Mouse (Mus musculus) midbrain, embryonic 15.5 days (tissue): ENCODE measurements around the gene Efcc1. TPM values are rescaled to one million over a fixed set of nuclear protein-coding genes. Genes with fewer than 3 reads are reported as not detected.

Source experiments
- ATAC-seq: fragments of 200-750 bp; cut with Nextera tagmentation; replicated peaks from 2 replicates; pipeline ENCODE4 v1.8.0; 2017; ENCODE audit warnings: moderate TSS enrichment
- H3K27ac ChIP-seq: fragments of 300-500 bp; sonication (generic); 2 replicates; pipeline ENCODE4 v1.5.1; 2015; ENCODE audit warnings: mild to moderate bottlenecking, inconsistent platforms
- H3K27me3 ChIP-seq: fragments of 300-500 bp; sonication (generic); replicated peaks from 2 replicates; pipeline ENCODE4 v1.6.1; 2015; ENCODE audit warnings: inconsistent platforms
- H3K36me3 ChIP-seq: fragments of 300-500 bp; sonication (generic); replicated peaks from 2 replicates; pipeline ENCODE4 v1.6.1; 2015; ENCODE audit warnings: inconsistent platforms
- H3K4me1 ChIP-seq: fragments of 300-500 bp; sonication (generic); 2 replicates; pipeline ENCODE4 v1.6.1; 2015; ENCODE audit warnings: inconsistent platforms
- H3K4me2 ChIP-seq: fragments of 300-500 bp; sonication (generic); 2 replicates; pipeline ENCODE4 v1.6.1; 2015; ENCODE audit warnings: inconsistent platforms, mild to moderate bottlenecking, moderate library complexity
- H3K4me3 ChIP-seq: fragments of 300-500 bp; sonication (generic); 2 replicates; pipeline ENCODE4 v1.5.1; 2015; ENCODE audit warnings: mild to moderate bottlenecking, inconsistent platforms
- H3K9ac ChIP-seq: fragments of 300-500 bp; sonication (generic); 2 replicates; pipeline ENCODE4 v1.6.1; 2015; ENCODE audit warnings: mild to moderate bottlenecking, inconsistent platforms
- H3K9me3 ChIP-seq: fragments of 300-500 bp; sonication (generic); 2 replicates; pipeline ENCODE4 v1.6.1; 2016; ENCODE audit warnings: inconsistent platforms
- WGBS: fragments of 180-500 bp; shearing (Covaris S2); methylation state at CpG from one replicate; pipeline ENCODE4 v1.1.7; 2015; ENCODE audit warnings: mixed read lengths; 5-methylcytosine and 5-hydroxymethylcytosine counted together
- polyA plus RNA-seq: library from polyadenylated mRNA; unstranded; fragments of >200 nt; fragmentation: Nextera tagmentation; extraction: Ambion mirVana; gene quantifications from 2 replicates; pipeline ENCODE4 v1.2.1, GENCODE M21; 2015

The Efcc1 gene
- polyA plus RNA-seq, 1 experiment from 2014 or later, result 5.4 TPM

DNA sequence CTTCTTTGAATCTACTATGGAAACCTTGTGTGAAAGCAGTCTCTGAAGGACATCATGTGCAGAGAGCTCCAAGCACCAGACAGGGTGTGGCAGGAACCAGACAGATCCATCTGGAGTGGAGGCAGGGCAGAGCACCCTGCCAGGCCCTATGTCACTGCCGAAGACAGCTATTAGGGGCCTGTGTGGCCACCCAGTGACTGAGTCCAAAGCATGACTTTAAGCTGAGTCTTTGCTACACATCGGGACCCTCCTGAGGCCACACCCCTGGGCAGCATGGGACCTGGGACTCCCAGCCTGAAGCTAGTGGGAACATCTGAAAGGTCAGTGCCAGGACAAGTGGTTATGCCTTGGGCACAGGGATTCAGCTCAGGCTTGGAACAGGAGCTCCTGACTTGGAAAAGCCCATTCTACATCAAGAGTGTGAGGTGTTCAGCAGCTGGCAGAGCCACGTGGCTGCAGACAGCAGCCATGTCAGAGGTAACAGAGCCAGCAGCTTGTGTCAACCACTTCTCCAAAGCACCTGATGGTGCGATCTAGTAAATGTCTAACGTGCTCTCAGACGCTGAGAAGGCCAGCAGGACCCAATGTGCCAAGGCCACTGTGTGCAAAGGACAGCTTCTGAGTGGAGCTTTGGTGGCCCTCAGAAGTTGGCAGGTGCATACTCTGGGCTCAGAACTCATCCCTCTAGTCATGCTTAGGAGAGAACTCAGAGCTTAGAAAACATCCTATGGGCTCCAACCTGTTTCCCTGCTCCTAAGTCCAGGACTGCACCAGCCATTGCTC is 56.6 kb downstream of the Efcc1 start:
- peaks cover 9% of the 10 kb centered on the region for H3K4me1 ChIP-seq
- no peak overlapping the region for H3K4me2 ChIP-seq
- H3K9me3 ChIP-seq, result no peaks in the 10 kb centered on the region
- no peak for ATAC-seq
- no peak overlapping the region for H3K4me3 ChIP-seq
- no peak overlapping the region for H3K9ac ChIP-seq
- no peaks in the 10 kb centered on the region for H3K27me3 ChIP-seq
- H3K36me3 ChIP-seq, result peaks cover 6% of the 10 kb centered on the region; the same call in 1 of the 2 replicates
- H3K27ac ChIP-seq, result no peak overlapping the region
- WGBS, result 90% methylated on average over 6 of the region's 6 CpGs

DNA sequence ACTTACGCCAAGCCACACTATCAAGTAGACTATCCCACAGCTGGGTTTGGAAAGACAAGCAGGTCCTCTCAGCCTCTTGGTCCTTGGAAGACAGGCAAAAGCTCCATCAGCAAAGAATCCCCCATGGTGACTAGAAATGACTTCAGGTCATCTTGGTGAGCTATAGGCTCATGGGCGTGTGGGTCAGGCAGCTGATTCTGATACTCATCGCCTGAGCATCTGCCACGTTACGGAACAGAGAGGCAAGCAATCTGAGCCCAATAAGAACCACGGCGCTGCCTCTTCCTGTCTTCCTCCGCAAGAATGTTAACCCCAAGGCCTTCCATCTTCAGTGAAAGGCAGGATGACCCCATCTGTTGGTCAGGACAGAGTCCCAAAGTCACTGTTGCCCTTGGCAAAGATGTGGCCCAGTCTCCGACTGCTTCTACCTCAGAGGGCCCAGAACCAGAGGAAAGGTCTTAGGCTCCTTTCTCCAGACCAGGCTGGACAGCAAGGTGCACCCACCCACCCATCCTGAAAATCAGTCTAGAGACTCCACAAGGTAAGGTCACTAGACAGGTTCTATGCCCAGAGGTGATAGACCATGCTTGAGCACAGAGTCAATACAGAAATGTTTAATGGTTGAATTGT is 57.7 kb downstream of the Efcc1 start:
- peaks cover 9% of the 10 kb centered on the region for H3K4me1 ChIP-seq
- no peak overlapping the region for H3K4me3 ChIP-seq
- no peaks in the 10 kb centered on the region for H3K9me3 ChIP-seq
- H3K27ac ChIP-seq, result no peak overlapping the region
- 95% methylated on average over 9 of the region's 9 CpGs for WGBS
- H3K27me3 ChIP-seq, result no peaks in the 10 kb centered on the region
- ATAC-seq, result no peak
- H3K36me3 ChIP-seq, result peaks cover 9% of the 10 kb centered on the region; the same call in 1 of the 2 replicates
- H3K9ac ChIP-seq, result no peak overlapping the region
- no peak overlapping the region for H3K4me2 ChIP-seq

DNA sequence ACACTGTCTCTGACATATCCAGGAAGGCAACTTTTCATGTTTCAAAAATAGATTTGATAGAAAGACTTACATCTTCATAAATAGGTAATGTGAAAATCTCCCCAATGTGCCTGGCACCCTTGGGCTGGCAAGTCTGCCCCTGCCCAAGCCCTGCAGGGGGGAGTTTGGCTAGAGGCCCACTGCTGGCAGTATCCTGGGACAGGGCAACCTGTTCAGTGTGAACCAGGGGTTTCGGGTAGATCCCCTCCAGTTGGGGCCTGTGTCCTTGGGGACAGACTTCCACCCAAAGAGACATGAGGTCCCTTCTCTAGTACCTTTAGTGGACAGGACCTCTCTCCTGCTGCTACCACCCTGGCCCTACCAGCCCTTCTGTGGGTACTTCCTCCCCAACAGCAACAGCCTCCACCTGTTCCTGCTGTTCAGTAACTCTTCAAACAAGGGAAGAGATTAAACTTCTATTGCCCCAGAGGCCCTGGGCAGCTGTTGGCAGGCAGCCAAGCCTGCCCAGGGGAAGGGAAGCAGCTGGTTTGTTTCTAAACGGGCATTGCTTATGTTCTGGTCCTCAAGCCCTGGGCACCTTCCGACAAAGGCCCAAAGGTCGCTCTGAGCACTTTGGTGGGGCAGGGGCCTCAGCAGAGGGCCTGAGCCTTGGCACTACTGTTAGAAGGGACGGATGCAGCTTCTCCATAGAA is 58.4 kb downstream of the Efcc1 start:
- H3K9me3 ChIP-seq, result no peaks in the 10 kb centered on the region
- H3K9ac ChIP-seq, result no peak overlapping the region
- H3K27ac ChIP-seq, result 0 out of 2 replicates have a peak overlapping the region, but pooled peaks have one; percentile 31
- ATAC-seq, result no peak
- H3K4me3 ChIP-seq, result no peak overlapping the region
- peaks cover 9% of the 10 kb centered on the region for H3K4me1 ChIP-seq
- peaks cover 9% of the 10 kb centered on the region; the same call in 1 of the 2 replicates for H3K36me3 ChIP-seq
- 49% methylated on average over 5 of the region's 5 CpGs for WGBS
- H3K4me2 ChIP-seq, result no peak overlapping the region
- H3K27me3 ChIP-seq, result no peaks in the 10 kb centered on the region

DNA sequence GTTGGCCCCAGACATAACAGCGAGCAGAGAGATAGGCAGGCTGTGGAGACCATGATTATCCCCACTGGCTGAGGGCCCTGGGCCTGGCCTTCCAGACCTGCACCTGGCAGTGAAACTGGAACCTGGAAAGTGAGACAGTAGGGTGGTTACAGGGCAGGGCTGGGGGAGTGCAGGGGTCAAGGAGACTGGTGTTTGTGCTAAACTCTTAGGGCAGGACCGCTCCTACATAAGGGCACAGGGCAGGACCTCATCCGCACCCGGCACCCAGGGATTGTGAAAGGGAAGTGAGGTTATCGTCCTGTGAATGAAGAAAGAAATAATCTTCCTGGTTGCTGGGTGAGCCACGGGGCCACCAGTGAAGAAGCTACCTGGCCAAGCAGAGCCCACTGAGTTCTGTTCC is 59.1 kb downstream of the Efcc1 start:
- no peak overlapping the region for H3K4me2 ChIP-seq
- peaks cover 9% of the 10 kb centered on the region; the same call in 1 of the 2 replicates for H3K36me3 ChIP-seq
- no peak overlapping the region for H3K9ac ChIP-seq
- peaks cover 9% of the 10 kb centered on the region for H3K4me1 ChIP-seq
- WGBS, result 94% methylated on average over 6 of the region's 6 CpGs
- no peak for ATAC-seq
- no peaks in the 10 kb centered on the region for H3K9me3 ChIP-seq
- no peaks in the 10 kb centered on the region for H3K27me3 ChIP-seq
- no peak overlapping the region for H3K4me3 ChIP-seq
- H3K27ac ChIP-seq, result no peak overlapping the region

DNA sequence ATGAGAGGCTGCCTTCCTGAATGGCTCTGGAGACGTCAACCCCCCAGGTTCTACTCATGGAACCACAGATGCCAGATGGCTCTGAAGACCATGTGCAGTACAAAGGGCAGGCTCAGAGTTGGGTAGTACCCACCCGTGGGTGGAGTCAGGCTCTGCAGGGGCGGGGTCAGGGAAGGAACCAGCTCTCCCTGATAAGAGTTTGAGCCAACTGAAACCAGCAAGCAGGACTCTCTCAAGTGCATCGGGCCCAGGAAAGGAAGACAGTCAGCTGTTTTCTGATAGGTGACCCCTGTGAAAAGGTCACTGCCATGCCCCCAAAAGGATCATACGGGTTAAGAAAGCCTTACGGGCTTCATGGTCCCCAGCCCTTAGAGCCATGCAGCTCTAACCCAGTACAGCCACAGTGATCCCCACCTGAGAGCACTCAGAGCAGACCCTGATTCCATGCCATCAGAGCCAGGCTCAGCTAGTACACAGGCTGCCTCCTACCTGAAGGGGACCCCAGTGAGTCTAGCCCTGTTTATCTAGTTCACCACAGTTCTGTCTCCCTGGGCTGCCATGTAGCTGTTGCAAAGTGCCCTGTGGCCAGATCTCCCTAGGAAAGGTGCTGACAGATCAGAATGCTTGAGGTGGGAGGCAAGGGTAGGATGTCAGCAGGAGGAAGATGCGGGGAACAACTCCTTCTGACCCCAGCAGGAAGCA is 60.3 kb downstream of the Efcc1 start:
- ATAC-seq, result no peak
- Histone ChIP-seq H3K4me3 (no peak overlapping the region), H3K4me2 (no peak overlapping the region), H3K27ac (no peak overlapping the region), H3K9me3 (no peaks in the 10 kb centered on the region), H3K4me1 (peaks cover 9% of the 10 kb centered on the region), H3K27me3 (no peaks in the 10 kb centered on the region), H3K36me3 (peaks cover 9% of the 10 kb centered on the region; the same call in 1 of the 2 replicates), H3K9ac (no peak overlapping the region)
- 79% methylated on average over 7 of the region's 7 CpGs for WGBS

DNA sequence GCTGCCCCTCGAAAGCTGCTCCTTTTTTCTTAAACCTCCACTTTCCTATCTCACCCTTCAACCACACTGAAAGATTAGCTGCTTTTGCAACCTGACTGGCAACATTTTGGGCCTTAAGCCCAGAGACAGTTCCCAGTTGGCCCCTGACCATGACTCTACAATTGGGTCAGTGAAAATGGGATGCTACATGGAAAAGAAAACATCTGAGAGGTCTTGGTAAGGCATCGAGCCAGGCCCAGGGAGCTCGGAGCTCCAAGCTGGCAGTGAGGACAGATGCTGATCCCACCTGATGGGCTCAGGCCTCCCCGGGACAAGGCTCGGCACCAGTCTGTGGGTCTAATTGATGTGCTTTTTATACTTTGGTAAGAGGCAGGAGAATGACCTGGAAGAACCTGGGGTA is 61.2 kb downstream of the Efcc1 start:
- peaks cover 9% of the 10 kb centered on the region; the same call in 1 of the 2 replicates for H3K36me3 ChIP-seq
- no peaks in the 10 kb centered on the region for H3K9me3 ChIP-seq
- H3K4me1 ChIP-seq, result peaks cover 9% of the 10 kb centered on the region
- H3K4me2 ChIP-seq, result no peak overlapping the region
- no peak overlapping the region for H3K27ac ChIP-seq
- WGBS, result 94% methylated on average over 5 of the region's 5 CpGs
- H3K9ac ChIP-seq, result no peak overlapping the region
- no peak for ATAC-seq
- no peaks in the 10 kb centered on the region for H3K27me3 ChIP-seq
- no peak overlapping the region for H3K4me3 ChIP-seq

DNA sequence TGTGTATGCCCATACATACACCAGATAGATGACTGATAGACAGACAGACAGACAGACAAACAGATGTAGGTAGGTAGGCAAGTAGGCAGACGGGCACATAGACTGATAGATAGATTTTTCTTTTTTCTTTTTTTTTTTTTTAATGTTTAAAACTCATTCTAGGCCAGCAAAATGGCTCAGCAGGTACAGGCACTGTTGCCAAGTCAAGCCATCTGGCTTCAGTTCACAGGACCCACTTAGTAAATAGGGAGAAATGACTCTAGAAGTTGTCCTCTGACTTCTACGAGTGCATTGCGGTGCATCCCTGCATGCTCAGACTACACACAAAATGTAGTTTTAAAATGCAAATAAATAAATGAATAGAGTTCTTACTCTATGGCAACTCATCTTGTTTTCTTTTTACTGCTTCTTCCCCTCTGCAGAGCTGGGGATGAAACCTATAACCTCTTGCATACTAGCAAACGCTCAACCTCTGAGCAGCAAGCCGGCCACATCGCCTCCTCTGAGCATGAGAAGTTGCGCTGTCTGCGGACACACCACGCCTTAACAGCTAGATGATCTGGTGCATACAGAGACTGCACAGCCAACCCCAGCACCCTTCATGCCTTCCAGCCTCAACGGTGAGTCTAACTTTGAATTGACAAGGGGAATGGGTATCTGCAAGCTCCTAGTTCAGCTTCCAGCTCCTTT is 63.3 kb downstream of the Efcc1 start:
- no peaks in the 10 kb centered on the region for H3K9me3 ChIP-seq
- H3K27me3 ChIP-seq, result no peaks in the 10 kb centered on the region
- WGBS, result 95% methylated on average over 10 of the region's 10 CpGs
- peaks cover 8% of the 10 kb centered on the region for H3K4me1 ChIP-seq
- no peak overlapping the region for H3K4me2 ChIP-seq
- H3K9ac ChIP-seq, result no peak overlapping the region
- H3K27ac ChIP-seq, result no peak overlapping the region
- no peak for ATAC-seq
- H3K4me3 ChIP-seq, result no peak overlapping the region
- H3K36me3 ChIP-seq, result peaks cover 9% of the 10 kb centered on the region; the same call in 1 of the 2 replicates

DNA sequence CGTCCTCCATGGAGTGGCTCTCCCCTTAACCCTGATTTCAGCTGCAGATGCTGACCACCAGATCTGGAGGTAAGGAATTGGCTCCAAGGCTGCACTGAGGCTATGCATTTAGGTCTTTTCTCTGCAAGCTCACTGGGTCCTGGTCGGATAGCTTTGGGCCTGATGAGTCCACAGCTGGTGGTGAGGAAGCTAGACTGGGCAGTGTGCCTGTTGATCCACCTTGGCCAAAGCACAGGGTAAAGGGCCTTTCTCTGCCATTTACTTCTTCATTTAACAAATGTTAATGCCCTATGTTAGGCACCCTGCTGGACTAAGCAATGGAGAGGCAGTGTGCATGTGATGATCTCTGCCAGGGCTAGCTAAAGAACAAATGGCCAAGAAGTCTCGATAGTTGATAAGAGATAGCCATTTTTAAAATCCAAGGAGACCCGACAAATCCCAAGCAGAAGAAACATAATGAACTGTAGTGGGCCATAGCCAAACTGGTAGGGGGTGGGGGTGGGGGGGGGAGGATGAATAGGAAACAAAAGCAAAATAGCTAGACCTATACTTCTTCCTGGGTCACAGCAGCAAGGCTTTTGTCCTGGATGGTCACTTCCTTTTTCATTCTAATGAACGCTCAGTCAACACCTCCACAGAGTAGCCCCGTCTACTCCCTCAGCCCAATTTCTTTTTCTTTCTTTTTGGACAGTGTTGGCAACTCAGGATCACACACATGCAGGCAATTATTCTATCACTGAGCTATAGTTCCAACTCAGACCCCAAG is 64.9 kb downstream of the Efcc1 start:
- H3K27ac ChIP-seq, result no peak overlapping the region
- no peak overlapping the region for H3K4me3 ChIP-seq
- 60% methylated on average over 6 of the region's 6 CpGs for WGBS
- H3K4me2 ChIP-seq, result no peak overlapping the region
- H3K9ac ChIP-seq, result no peak overlapping the region
- no peaks in the 10 kb centered on the region for H3K4me1 ChIP-seq
- H3K9me3 ChIP-seq, result no peaks in the 10 kb centered on the region
- no peaks in the 10 kb centered on the region for H3K27me3 ChIP-seq
- peaks cover 9% of the 10 kb centered on the region; the same call in 1 of the 2 replicates for H3K36me3 ChIP-seq
- ATAC-seq, result no peak

DNA sequence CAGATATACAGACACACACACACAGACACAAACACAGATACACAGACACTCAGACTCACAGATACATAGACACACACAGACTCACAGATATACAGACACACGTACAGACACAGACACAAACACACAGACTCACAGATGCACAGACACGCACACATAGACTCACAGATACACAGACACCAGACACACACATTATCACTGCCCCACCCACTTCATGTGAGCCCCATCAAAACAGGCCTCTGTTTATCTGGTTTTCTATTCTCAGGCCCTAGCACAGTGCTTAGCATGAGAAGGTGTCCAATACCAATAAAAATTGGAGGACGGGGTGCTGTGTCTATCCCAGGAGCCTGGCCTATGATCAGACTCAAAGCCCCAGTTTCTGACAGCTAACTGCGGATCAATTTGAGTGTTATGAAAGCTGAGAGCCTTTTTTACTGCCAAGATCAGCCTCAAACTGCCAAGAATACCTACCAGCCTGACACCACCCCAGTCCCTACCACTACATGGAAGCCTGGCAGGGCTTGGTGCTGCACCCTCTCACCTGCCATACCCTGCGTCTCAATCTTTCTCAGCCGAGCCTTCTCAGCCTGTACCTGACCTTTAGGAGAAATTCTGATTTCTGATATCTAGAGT is 65.7 kb downstream of the Efcc1 start:
- no peak overlapping the region for H3K4me3 ChIP-seq
- no peak overlapping the region for H3K4me2 ChIP-seq
- H3K9ac ChIP-seq, result no peak overlapping the region
- 89% methylated on average over 6 of the region's 6 CpGs for WGBS
- H3K4me1 ChIP-seq, result no peaks in the 10 kb centered on the region
- ATAC-seq, result no peak
- no peaks in the 10 kb centered on the region for H3K27me3 ChIP-seq
- no peaks in the 10 kb centered on the region for H3K9me3 ChIP-seq
- H3K36me3 ChIP-seq, result peaks cover 9% of the 10 kb centered on the region; the same call in 1 of the 2 replicates
- H3K27ac ChIP-seq, result no peak overlapping the region

DNA sequence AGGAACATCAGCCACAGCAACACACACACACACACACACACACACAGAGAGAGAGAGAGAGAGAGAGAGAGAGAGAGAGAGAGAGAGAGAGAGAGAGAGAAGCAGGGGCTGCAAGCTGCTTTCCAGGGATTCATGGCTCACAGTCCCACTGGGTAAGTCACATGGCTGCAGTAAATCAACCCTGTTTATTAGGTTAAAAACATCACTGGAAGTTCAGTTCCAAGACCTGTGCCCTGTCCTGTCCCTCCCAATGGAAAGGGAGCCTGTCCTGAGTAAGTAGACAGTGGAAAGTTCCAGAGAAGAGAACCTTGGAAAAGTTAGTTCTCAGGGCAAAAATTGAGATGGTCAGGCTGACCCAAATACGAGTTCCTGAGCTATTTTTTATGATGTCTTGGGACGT is 66.7 kb downstream of the Efcc1 start:
- H3K36me3 ChIP-seq, result peaks cover 3% of the 10 kb centered on the region; the same call in 1 of the 2 replicates
- no peak for ATAC-seq
- H3K9me3 ChIP-seq, result no peaks in the 10 kb centered on the region
- no peaks in the 10 kb centered on the region for H3K4me1 ChIP-seq
- no peak overlapping the region for H3K4me3 ChIP-seq
- no peak overlapping the region for H3K9ac ChIP-seq
- H3K27ac ChIP-seq, result no peak overlapping the region
- no peak overlapping the region for H3K4me2 ChIP-seq
- no peaks in the 10 kb centered on the region for H3K27me3 ChIP-seq
- WGBS, result 70% methylated on average over 2 of the region's 2 CpGs

DNA sequence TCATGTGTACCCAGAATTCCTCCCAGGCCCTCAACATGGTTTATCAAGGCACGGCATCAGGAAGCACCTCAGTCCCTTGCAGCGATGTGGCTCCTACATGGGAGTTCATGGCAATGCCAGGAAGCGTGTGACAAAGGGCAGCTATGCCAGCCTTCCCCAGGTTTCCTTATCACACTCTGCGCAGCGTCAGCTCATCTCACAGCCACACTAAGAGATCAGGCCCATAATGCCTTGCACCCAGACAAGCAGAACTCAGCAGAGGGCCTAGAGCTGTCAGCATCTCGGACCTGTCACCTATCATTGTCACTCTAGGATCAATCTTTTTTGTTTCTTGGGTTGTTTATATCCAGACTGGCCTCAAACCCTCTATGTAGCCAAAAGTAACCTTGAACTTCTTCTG is 68.9 kb downstream of the Efcc1 start:
- Histone ChIP-seq H3K9ac (no peak overlapping the region), H3K4me3 (no peak overlapping the region), H3K27ac (no peak overlapping the region), H3K4me1 (no peaks in the 10 kb centered on the region), H3K4me2 (no peak overlapping the region), H3K9me3 (no peaks in the 10 kb centered on the region), H3K27me3 (no peaks in the 10 kb centered on the region), H3K36me3 (no peaks in the 10 kb centered on the region)
- no peak for ATAC-seq
- 94% methylated on average over 6 of the region's 6 CpGs for WGBS
